Mouse (Mus musculus) hematopoietic stem cell, adult 5-6 weeks (primary cell): Measurements from ENCODE around the gene Hic2. TPM values are rescaled to one million over a fixed set of nuclear protein-coding genes. Genes with fewer than 3 reads are reported as not detected.

Source experiments
- ATAC-seq, 2 experiments: fragments of 125-278 bp in 1 of 2; replicated peaks in 1 of 2; 2 replicates each; pipeline ENCODE4 v1.8.0; 2016 to 2017; ENCODE audit warnings: inconsistent platforms in 2 of 2, mild to moderate bottlenecking in 2 of 2, moderate number of reproducible peaks in 2 of 2, low read depth in 1 of 2, moderate TSS enrichment in 1 of 2; ENCODE audit not compliant: low FRiP score in 2 of 2, poor library complexity in 2 of 2, severe bottlenecking in 2 of 2, insufficient read depth in 1 of 2, low TSS enrichment in 1 of 2
- total RNA-seq: library from RNA; stranded (forward); fragments of 172-1452, 232-1000 nt; gene quantifications from 2 replicates; pipeline ENCODE4 v1.2.3, GENCODE M21; 2017

Hic2 gene
- 2.9 and 3.9 TPM in 2 replicates for total RNA-seq

- peak; percentile 96 to 97 for ATAC-seq
Measured at GRCm38 (mm10) chr16:17232794-17233701, at the start of gene Hic2. TSS of gene Hic2 (plus strand) at chr16:17233572.

DNA sequence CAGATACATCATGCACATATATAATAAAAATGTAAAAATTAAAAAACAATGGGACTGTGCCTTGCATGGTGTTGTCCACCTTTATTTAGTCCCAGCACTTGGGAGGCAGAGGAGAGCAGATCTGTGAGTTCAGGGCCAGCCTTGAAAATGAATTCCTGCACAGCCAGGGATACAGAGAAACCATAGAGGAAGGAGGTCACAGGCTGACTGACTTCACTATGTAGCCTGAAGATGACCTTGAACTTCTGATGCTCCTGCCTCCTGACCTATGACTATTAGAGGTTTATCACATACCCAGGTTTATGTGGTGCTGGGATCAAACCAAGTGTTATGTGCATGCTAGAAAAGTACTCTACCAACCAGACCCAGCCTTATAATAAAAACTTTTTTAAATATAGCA, 47.9 kb upstream of the Hic2 start:
- ATAC-seq = no peak

GRCm38 (mm10) chr16:17193823-17194222, 39.5 kb upstream of the Hic2 start:
- ATAC-seq = no peak

GRCm38 (mm10) chr16:17200121-17200952, 33.0 kb upstream of the Hic2 start:
- peak in 1 of 2 experiments; percentile 9; a peak in 1 of 4 replicates for ATAC-seq

DNA sequence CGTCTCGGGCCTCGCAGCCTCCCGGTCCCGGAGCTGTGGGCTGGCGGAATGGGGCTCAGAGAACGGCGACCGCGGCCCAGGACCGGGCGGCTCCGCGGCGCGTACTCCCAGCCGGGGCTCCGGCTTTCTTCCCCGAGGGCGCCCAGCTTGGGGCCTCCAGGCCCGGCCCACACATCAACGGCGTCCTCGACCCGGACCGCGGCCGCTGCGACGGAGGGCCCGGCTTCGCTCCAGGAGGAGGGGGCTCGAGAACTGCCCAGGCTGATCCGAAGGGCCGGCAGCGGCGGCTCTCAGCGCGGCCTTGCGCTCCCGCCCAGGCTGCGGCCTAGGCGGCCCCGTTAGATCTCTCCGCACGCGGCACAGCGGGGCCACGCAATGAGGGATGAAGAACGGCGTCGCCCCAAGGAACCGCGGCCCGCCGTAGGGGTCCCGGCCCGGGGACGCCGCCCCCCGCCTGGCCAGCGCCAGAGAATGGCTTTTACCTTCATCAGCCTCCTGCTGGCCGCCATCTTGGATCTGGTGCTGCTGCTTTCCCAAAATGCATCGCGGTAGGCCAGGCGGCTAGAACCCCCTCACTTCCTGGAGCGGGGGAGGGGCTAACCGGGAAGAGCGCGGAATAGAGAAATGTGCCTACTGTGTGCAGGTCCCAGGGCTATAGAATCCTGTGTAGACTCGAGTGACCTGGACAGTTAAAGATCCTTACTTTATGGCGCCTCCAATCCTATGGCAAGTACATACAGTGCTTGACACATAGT, 32.2 kb upstream of the Hic2 start:
- peak; percentile 72 to 82 for ATAC-seq

DNA sequence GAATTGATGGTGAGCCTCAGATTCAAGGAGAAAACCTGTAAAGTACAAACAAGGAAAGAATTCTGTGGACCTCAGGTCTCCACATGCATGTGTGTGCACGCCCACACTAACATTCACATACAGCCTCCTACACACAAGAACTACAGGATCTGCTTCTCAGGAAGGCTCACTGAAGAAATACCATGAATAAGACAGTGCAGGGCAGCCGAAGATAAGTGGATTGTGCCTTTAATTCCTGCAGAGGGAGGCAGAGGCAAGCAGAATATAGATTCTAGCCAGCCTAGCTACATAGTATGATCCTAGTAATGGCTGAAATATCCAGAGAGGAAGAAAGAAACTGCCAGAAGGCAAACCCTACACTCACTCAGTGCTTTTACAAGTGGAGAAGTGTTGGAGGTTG, 31.4 kb upstream of the Hic2 start:
- peak in 1 of 2 experiments; percentile 46; a peak in 2 of 4 replicates for ATAC-seq

GRCm38 (mm10) chr16:17202549-17202948, 30.8 kb upstream of the Hic2 start, which contains the start of gene Ube2l3:
TSS of gene Ube2l3 (minus strand) at chr16:17202649.
- ATAC-seq = no peak

GRCm38 (mm10) chr16:17204990-17205389, 28.4 kb upstream of the Hic2 start:
- no peak for ATAC-seq

DNA sequence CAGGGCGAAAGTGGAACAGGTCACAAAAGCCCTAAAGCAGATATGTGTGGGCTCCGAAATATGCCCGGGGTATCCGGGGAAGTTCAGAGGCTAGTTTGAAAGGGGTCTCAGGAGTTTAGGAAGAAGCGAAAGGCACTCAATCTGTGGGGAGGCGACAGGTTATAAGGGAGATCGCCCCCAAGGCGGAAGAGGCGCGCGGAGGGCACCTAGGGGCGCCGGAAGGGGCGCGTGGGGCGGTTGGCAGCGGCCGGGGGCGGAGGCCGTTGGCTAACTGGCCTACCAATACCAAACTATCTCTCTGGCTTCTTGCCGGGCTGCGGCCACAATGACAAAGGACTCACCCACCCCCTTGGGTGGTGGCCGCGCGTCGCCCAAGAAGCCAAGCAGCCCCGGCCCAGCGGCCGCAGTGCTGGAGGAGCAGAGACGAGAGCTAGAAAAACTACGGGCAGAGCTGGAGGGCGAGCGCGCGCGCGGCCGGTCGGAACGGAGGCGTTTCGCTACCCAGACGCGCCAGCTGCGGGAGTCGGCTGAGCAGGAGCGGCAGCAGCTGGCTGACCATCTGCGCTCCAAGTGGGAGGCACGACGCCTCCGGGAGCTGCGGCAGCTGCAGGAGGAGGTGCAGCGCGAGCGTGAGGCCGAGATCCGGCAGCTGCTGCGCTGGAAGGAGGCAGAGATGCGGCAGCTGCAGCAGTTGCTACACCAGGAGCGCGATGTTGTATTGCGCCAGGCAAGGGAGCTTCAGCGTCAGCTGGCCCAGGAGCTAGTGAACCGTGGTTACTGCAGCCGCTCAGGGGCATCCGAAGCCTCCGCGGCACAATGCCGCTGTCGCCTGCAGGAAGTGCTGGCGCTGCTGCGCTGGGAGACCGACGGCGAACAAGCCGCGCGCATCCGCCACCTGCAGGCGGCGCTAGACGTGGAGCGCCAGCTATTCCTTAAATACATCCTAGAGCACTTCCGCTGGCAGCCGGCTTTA, 24.7 kb upstream of the Hic2 start, which contains the start of gene Rimbp3:
TSS of gene Rimbp3 (plus strand) at position 215 of the 973 bp plus-strand sequence.
- ATAC-seq = peak; percentile 50 to 61

- 0 out of 4 replicates have a peak, but pooled peaks of 1 of the 2 experiments have one; percentile 9 for ATAC-seq
Measured at GRCm38 (mm10) chr16:17209404-17209960, 23.9 kb upstream of the Hic2 start.

- peak; percentile 90 to 91 for ATAC-seq
Measured at GRCm38 (mm10) chr16:17209981-17210838, 23.2 kb upstream of the Hic2 start.

DNA sequence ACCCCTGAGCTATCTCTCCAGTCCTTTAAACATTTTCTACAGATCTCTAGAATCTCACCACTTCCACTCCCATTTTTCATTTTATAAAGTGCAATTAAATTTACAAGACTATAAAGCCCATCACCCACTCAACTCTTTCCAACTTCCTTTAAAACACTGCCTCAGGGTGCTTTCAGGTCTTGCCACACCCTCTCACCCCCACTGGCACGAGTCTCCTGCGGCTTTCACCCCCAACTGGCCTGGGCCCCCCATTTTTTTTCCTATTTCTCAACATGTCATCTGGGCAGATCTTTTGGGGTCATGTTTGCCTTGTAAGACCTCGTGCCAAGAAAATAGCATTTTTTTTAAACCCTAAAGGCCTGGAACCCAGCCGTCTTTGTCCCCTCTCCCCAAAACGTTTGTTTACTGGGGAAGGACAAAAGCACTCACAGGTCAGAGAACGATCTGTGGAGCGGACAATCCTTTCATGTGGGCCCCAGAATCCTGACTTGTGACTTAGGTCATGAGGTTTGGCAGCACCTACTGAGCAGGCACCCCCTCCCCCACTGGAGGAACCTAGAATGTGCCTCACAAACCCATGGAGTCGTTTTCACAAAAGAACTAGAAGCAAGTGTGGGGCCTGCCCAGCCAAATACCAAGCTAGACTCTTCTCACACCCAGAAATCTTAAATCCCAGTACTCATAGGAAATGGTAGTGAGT, 16.3 kb upstream of the Hic2 start:
- ATAC-seq = no peak; a peak in 1 of 4 replicates

DNA sequence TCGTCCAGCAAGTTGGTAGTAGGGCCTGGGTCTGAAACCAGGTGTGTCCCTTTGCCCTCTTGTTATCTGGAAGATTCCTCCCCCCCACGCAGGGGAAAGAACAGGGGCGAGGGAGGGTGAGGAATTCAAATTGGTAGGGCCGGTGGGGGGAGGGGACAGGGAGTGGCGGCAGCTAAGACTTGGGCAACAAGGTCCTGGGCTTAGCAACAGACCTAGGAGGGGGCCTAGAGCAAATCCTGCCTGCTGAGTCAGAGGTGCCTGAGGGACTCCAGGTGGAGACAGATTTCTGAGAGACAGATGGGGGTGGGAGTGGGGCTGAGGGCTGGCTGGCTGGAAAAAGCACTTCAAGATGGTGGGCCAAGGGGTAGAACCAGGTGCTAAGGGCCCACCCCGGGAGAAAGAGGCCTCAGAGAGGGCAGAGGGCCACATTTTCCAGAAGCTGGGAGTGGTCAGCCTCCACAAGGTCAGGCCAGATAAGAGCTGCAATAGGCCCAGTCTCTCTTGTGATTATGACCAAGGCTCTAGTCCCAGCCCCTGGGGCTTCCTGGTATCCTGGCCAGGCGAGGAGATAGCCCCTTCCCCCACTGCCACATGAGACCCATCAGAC, 13.1 kb upstream of the Hic2 start:
- no peak for ATAC-seq

- ATAC-seq = peak; percentile 100
Measured at GRCm38 (mm10) chr16:17222197-17222596, 11.2 kb upstream of the Hic2 start.
